Mouse (Mus musculus): ENCODE results near the gene Ldlrad3. TPM values are rescaled to one million over a fixed set of nuclear protein-coding genes. Genes with fewer than 3 reads are reported as not detected.
A peak's percentile ranks its signal among the peaks of the same experiment; 100 is the strongest.

Gene Ldlrad3
- polyA plus RNA-seq, 1 experiment from 2014 or later = 28.8 TPM

GRCm38 (mm10) chr2:101906379-101906690, 279.9 kb downstream of the Ldlrad3 start:
- no peaks in the 10 kb centered on the region for H3K27me3 ChIP-seq
- ATAC-seq (ENCODE audit: low FRiP score, low read depth) = 0 out of 2 replicates have a peak, but pooled peaks have one; percentile 24
- H3K27ac ChIP-seq (replicated peaks) = peak overlapping the region; percentile 52; the same call in 1 of the 2 replicates
- WGBS = 62% methylated on average over 5 of the region's 5 CpGs
- H3K4me3 ChIP-seq = no peak overlapping the region
- H3K4me1 ChIP-seq (replicated peaks) = peaks cover 10% of the 10 kb centered on the region
- H3K9ac ChIP-seq = peak overlapping the region; percentile 34
- H3K36me3 ChIP-seq = no peaks in the 10 kb centered on the region
- no peaks in the 10 kb centered on the region for H3K9me3 ChIP-seq
- H3K4me2 ChIP-seq = peak overlapping the region; percentile 51

DNA sequence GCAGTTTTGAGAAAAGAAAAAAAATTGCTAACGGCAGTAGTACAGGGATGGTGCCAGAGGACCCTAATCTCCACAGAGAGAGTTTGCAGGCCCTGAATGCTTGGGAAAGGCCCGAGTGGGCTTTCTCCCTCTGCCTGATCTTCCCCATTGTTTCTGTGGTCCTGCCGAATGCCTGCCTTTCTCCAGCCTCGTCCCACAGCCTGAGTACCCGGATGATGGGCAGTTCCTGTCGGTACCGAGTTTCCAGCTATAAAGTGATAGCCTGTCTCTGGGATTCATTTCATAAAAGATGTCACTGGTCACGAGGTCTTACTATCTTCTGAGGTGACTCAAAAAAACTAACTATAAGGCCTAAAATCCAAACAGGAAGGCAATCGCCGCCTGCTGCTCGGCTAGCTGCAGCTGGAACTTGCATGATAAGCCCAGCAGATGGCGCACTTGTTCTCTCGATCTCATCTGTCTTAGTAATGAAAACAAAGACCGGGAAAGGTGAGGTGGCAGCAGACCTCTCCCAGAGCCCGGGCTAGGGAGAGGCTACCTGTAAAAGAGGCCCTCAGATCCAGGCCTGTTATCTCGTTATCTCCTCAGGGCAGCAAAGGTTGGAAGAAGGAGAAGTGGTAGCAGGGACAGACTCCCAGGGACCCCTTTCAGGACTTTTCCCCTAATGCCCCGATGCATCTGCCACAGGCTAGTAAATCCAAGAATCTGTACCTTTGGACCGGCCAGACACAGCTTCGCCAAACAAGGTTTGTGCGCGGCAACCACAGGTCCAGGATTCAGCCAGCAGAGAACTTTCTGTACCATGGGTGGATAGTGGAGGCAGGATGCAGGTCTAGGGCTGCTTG, 280.4 kb downstream of the Ldlrad3 start:
- peak; percentile 75 for ATAC-seq (ENCODE audit: low FRiP score, low read depth)
- Histone ChIP-seq H3K4me2 (peak overlapping the region; percentile 51), H3K4me3 (peak overlapping the region; percentile 14; the same call in 1 of the 2 replicates), H3K9ac (peak overlapping the region; percentile 34), H3K4me1 (replicated peaks) (peaks cover 10% of the 10 kb centered on the region), H3K27ac (replicated peaks) (peak overlapping the region; percentile 52), H3K27me3 (no peaks in the 10 kb centered on the region), H3K36me3 (no peaks in the 10 kb centered on the region), H3K9me3 (no peaks in the 10 kb centered on the region)
- WGBS = 24% methylated on average over 21 of the region's 21 CpGs

DNA sequence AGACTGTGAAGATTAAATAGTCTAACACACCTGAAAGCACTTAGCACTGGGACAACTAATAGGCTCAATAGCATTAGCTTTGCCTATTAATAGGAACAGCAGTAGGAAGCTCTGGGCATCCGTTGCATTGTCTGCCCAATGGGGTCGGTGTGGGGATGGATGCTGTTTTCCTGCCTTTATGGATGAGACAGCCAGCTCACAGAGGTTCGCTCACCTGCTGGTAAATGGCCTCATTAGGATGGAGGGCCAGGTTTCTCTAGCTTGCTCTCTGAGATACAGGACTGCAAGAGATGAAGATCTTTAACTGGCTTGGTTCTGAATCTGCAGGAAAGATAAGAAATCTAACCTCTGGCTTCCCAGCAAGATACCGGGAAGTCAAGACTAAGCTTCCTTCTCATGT, 284.0 kb downstream of the Ldlrad3 start:
- Histone ChIP-seq H3K4me3 (no peak overlapping the region), H3K9me3 (no peaks in the 10 kb centered on the region), H3K27me3 (no peaks in the 10 kb centered on the region), H3K27ac (replicated peaks) (no peak overlapping the region), H3K4me1 (replicated peaks) (peaks cover 13% of the 10 kb centered on the region), H3K36me3 (peaks cover 4% of the 10 kb centered on the region; the same call in 1 of the 2 replicates), H3K9ac (no peak overlapping the region), H3K4me2 (no peak overlapping the region)
- no peak for ATAC-seq (ENCODE audit: low FRiP score, low read depth)
- 70% methylated on average over 4 of the region's 4 CpGs for WGBS

Other genes with a start within 250 kb of the Ldlrad3 start
- gene Trim44, start 221.4 kb upstream of the Ldlrad3 start, polyA plus RNA-seq (2015; fragmentation: Nextera tagmentation; extraction: Ambion mirVana) = 63.5 and 63.7 TPM in 2 replicates